Mouse (Mus musculus): Measurements from ENCODE around the gene Izumo1r. TPM values are rescaled to one million over a fixed set of nuclear protein-coding genes. Genes with fewer than 3 reads are reported as not detected.

The Izumo1r gene
- total RNA-seq, 2 experiments from 2014 or later = not detected

Other genes starting within 250 kb of the Izumo1r start
- not detected for gene Piwil4, start 163.2 kb downstream of the Izumo1r start, total RNA-seq (2021)
- gene Fut4, start 151.6 kb downstream of the Izumo1r start, total RNA-seq (2021) = under 1 TPM; 0.21 to 0.23 TPM
- not detected for gene 1700012B09Rik, start 132.9 kb downstream of the Izumo1r start, total RNA-seq (2021)
- 10 to 100 TPM; 15.2 to 17.8 TPM for gene Mre11a, start 119.3 kb downstream of the Izumo1r start, total RNA-seq (2021)
- gene Ankrd49, start 119.1 kb downstream of the Izumo1r start, total RNA-seq (2021) = 10 to 100 TPM; 11.1 to 11.3 TPM
- 10 to 100 TPM; 23.2 to 27.9 TPM for gene Gpr83, start 43.7 kb downstream of the Izumo1r start, total RNA-seq (2021)
- 10 to 100 TPM; 26.4 to 28.6 TPM for gene Panx1, start 141.5 kb upstream of the Izumo1r start, total RNA-seq (2021)
- not detected for gene Hephl1, start 208.2 kb upstream of the Izumo1r start, total RNA-seq (2021)